Mouse (Mus musculus): ENCODE data around the gene Izumo1.

DNA sequence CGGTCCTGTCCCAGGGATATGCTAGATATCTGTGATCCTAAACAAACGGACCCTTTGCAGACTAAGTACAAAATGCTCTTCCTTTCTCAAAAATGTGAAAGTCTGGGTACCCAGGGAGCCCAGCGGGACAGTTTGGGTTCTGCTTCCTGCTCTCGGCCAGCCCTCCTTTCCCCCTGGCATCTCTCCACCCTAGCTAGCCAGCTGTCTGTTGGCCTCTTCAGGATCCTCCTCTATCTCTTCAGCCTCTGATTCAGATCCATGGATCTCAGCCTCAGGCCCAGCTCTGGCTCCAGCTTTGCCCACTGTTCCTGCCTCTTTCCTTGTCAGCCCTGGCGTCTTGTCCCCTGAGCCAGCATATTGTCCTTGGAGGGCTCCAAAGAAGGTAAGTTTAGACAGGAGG lies 20.5 kb downstream of the Izumo1 start:
- TF ChIP-seq CTCF (IDR thresholded peaks at IDR 0.05; ENCODE audit: low read depth, low read length) (no peak), EP300 (IDR thresholded peaks at IDR 0.05; ENCODE audit: insufficient read depth, low read depth, low read length) (no peak), POLR2A (IDR thresholded peaks at IDR 0.05; ENCODE audit: insufficient read depth, low read length) (no peak)

All from ES-Bruce4 (cell line).